Mouse (Mus musculus) small intestine, adult 2 months (tissue): Measurements from ENCODE around the gene Gm13290.
A peak's percentile ranks its signal among the peaks of the same experiment; 100 is the strongest.
"Not testable (repeated sequence)": the region's sequence is repeated elsewhere in the genome, so short reads cannot be mapped to it uniquely, and the experiment has no call there.

Source experiments
- CTCF ChIP-seq: fragments of 200-500 bp; IDR thresholded peaks from 2 replicates; pipeline ENCODE4 v1.5.1; 2012; ENCODE audit warnings: low read depth, mild to moderate bottlenecking, control low read depth, inconsistent platforms, low read length, moderate library complexity, mixed read lengths; ENCODE audit not compliant: insufficient replicate concordance, insufficient read length; ENCODE audit errors: extremely low read depth
- POLR2A ChIP-seq: fragments of 200-500 bp; IDR thresholded peaks from 2 replicates; pipeline ENCODE4 v1.6.1; 2012; ENCODE audit warnings: low read depth, mild to moderate bottlenecking, control low read depth, inconsistent platforms, low read length, moderate library complexity

- TF ChIP-seq POLR2A, result not testable (repeated sequence)
- TF ChIP-seq CTCF, result 0 out of 2 replicates have a peak, but pooled peaks have one; percentile 17
Observed at GRCm38 (mm10) chr4:88760431-88760830, 13.2 kb upstream of the Gm13290 start.
